In the genomic region with DNA sequence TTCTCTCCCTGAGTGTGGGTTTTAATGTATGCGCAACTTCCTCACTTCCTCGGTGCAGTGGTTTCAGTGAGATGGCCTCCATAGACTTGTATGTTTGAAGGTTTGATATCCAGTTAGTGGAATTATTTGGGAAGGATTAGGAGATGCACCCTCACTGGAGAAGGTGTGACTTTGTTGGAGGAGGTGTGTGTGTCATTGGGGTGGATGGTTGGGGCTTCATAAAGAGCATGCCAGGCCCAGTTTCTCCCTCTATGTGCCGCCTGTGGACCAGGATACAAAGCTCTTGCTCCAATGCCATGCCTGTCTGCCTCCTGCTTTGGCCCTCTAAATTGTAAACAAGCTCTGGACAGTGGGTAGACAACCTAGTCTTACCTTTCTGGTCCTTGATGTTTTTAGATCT, we compare ENCODE assay signal across 33 mouse cellular contexts.
"Had no signal": no experiment of that assay in that cellular context is flagged by ENCODE, and none has a peak within 500 bp of the region (broad histone marks: within the 10 kb centered on the region; RNA-seq: fewer than 3 reads in every experiment).

No protein-coding gene starts in this region.

- H3K27me3 ChIP-seq: heart, embryonic 12.5 days; heart, embryonic 15.5 days; hindbrain, embryonic 12.5 days; hindbrain, embryonic 13.5 days; hindbrain, embryonic 15.5 days; intestine, embryonic 15.5 days had no signal

- H3K4me2 ChIP-seq: heart, embryonic 11.5 days; heart, embryonic 12.5 days; heart, embryonic 13.5 days; heart, embryonic 15.5 days; hindbrain, embryonic 12.5 days; hindbrain, embryonic 13.5 days; hindbrain, embryonic 14.5 days; hindbrain, embryonic 15.5 days; intestine, embryonic 15.5 days; kidney, embryonic 15.5 days had no signal

- H3K36me3 ChIP-seq: heart, embryonic 12.5 days; heart, embryonic 13.5 days; heart, embryonic 15.5 days; hindbrain, embryonic 10.5 days; hindbrain, embryonic 12.5 days; hindbrain, embryonic 13.5 days; hindbrain, embryonic 15.5 days; intestine, embryonic 15.5 days; kidney, embryonic 15.5 days had no signal

- H3K4me3 ChIP-seq: heart, embryonic 12.5 days; heart, embryonic 13.5 days; heart, embryonic 15.5 days; hindbrain, embryonic 10.5 days; hindbrain, embryonic 12.5 days; hindbrain, embryonic 13.5 days; hindbrain, embryonic 15.5 days; intestine, embryonic 15.5 days; kidney, embryonic 15.5 days; layer of hippocampus, adult 2 months; left cerebral cortex, adult 2 months had no signal

- H3K9me3 ChIP-seq: heart, embryonic 13.5 days; heart, embryonic 15.5 days; hindbrain, embryonic 10.5 days; hindbrain, embryonic 12.5 days; hindbrain, embryonic 13.5 days; hindbrain, embryonic 15.5 days; intestine, embryonic 15.5 days; kidney, embryonic 15.5 days had no signal

- DNase-seq: heart, postnatal 14 days; heart, postnatal 36 days; heart, postnatal 4 days; kidney, adult 11 months; kidney, adult 18-20 months; kidney, adult 2 months; kidney, adult 8-10 months; kidney, adult 9 months; kidney, postnatal 10 days; kidney, postnatal 14 days; kidney, postnatal 25 days; kidney, postnatal 36 days; kidney, postnatal 4 days; layer of hippocampus, adult 9-11 months; layer of hippocampus, postnatal 36 days had no signal

- H3K4me1 ChIP-seq: heart, embryonic 13.5 days; heart, embryonic 15.5 days; hindbrain, embryonic 10.5 days; hindbrain, embryonic 12.5 days; hindbrain, embryonic 13.5 days; hindbrain, embryonic 15.5 days; intestine, embryonic 15.5 days; kidney, embryonic 15.5 days had no signal

- ATAC-seq: hindbrain, embryonic 16.5 days; hindbrain, postnatal 0 days; inflammation-experienced regulatory T-cells, adult 6 months; intestine, embryonic 15.5 days; intestine, postnatal 0 days had no signal

- H3K27ac ChIP-seq: heart, embryonic 13.5 days; heart, embryonic 15.5 days; hindbrain, embryonic 10.5 days; hindbrain, embryonic 12.5 days; hindbrain, embryonic 13.5 days; hindbrain, embryonic 14.5 days; hindbrain, embryonic 15.5 days; hindbrain, postnatal 0 days; intestine, embryonic 15.5 days; kidney, embryonic 15.5 days; kidney, postnatal 0 days; layer of hippocampus, adult 2 months; left cerebral cortex, adult 2 months had no signal

- H3K9ac ChIP-seq: heart, embryonic 12.5 days; heart, embryonic 13.5 days; heart, embryonic 15.5 days; hindbrain, embryonic 12.5 days; hindbrain, embryonic 13.5 days; hindbrain, embryonic 14.5 days; hindbrain, embryonic 15.5 days; intestine, embryonic 15.5 days; kidney, embryonic 15.5 days had no signal
